Mouse (Mus musculus) forebrain, embryonic 10.5 days (tissue): Measurements from ENCODE around the gene Atp6v1fnb. TPM values are rescaled to one million over a fixed set of nuclear protein-coding genes. Genes with fewer than 3 reads are reported as not detected.

Experiments used
- DNase-seq: peaks from one replicate; pipeline ENCODE4 v3.0.0-alpha.2; 2017; ENCODE audit warnings: low spot score; ENCODE audit errors: extremely low spot score
- H3K27ac ChIP-seq: fragments of 300-500 bp; sonication (generic); 2 replicates; pipeline ENCODE4 v1.5.1; 2016; ENCODE audit warnings: mild to moderate bottlenecking
- H3K27me3 ChIP-seq: fragments of 300-500 bp; sonication (generic); 2 replicates; pipeline ENCODE4 v1.6.1; 2016; ENCODE audit warnings: mild to moderate bottlenecking; ENCODE audit not compliant: poor library complexity, severe bottlenecking
- H3K36me3 ChIP-seq: fragments of 300-500 bp; sonication (generic); replicated peaks from 2 replicates; pipeline ENCODE4 v1.6.1; 2016; ENCODE audit warnings: mild to moderate bottlenecking, moderate library complexity
- H3K4me1 ChIP-seq: fragments of 300-500 bp; sonication (generic); 2 replicates; pipeline ENCODE4 v1.6.1; 2016
- H3K4me3 ChIP-seq: fragments of 300-500 bp; sonication (generic); 2 replicates; pipeline ENCODE4 v1.5.1; 2016; ENCODE audit warnings: mild to moderate bottlenecking, moderate library complexity
- H3K9me3 ChIP-seq: fragments of 300-500 bp; sonication (generic); 2 replicates; pipeline ENCODE4 v1.6.1; 2016; ENCODE audit warnings: mild to moderate bottlenecking, moderate library complexity
- WGBS: fragments of 180-500 bp; shearing (Covaris S2); methylation state at CpG from one replicate; pipeline ENCODE4 v1.1.7; 2016; 5-methylcytosine and 5-hydroxymethylcytosine counted together
- polyA plus RNA-seq: library from polyadenylated mRNA; unstranded; fragments of >200 nt; fragmentation: Nextera tagmentation; extraction: Ambion mirVana; gene quantifications from 2 replicates; pipeline ENCODE4 v1.2.1, GENCODE M21; 2016

Gene Atp6v1fnb
- polyA plus RNA-seq = 0.22 TPM in 1 of 2 replicates, not detected in the other

- H3K27me3 ChIP-seq = peaks cover 29% of the 10 kb centered on the region
- H3K36me3 ChIP-seq = peaks cover 23% of the 10 kb centered on the region
- H3K9me3 ChIP-seq = no peaks in the 10 kb centered on the region
- 98% methylated on average over 4 of the region's 4 CpGs for WGBS
- peaks cover 28% of the 10 kb centered on the region for H3K4me1 ChIP-seq
- no peak within 1 kb of the TSS for H3K4me3 ChIP-seq
- no peak within 1 kb of the TSS for H3K27ac ChIP-seq
- no peak for DNase-seq
Measured at GRCm38 (mm10) chr6:29471137-29471536, at the start of gene Atp6v1fnb. Atp6v1fnb (plus strand) TSS chr6:29471437.

- WGBS = 86% methylated on average over 8 of the region's 8 CpGs
- Histone ChIP-seq H3K4me3 (no peak overlapping the region), H3K27me3 (peaks cover under 1% of the 10 kb centered on the region; the same call in 1 of the 2 replicates), H3K4me1 (peaks cover 8% of the 10 kb centered on the region; the same call in 1 of the 2 replicates), H3K27ac (no peak overlapping the region), H3K9me3 (no peaks in the 10 kb centered on the region), H3K36me3 (no peaks in the 10 kb centered on the region)
- no peak for DNase-seq
Measured at GRCm38 (mm10) chr6:29425118-29425517, 46.1 kb upstream of the Atp6v1fnb start.

DNA sequence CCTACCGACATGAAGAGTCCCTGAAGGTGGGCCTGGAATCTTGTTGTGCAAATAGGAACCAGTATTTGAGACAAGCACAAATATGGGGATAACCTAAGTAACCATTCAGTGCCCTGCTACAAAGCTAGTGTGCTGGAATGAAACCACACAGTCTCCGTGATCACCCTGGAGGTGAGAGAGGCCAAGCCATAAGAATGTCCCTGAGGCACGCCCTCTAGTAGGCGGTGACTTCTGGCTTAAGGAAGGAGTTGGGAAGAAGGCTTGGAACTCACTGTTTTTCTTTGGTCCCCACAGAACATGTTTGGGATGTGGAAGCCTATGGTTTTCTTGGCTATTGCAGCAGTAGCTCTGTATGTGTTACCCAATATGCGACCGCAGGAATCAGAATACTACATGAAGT, 44.9 kb upstream of the Atp6v1fnb start:
- no peaks in the 10 kb centered on the region for H3K36me3 ChIP-seq
- DNase-seq = no peak
- 71% methylated on average over 6 of the region's 6 CpGs for WGBS
- peaks cover 11% of the 10 kb centered on the region for H3K4me1 ChIP-seq
- H3K4me3 ChIP-seq = no peak overlapping the region
- H3K27ac ChIP-seq = no peak overlapping the region
- H3K9me3 ChIP-seq = no peaks in the 10 kb centered on the region
- peaks cover 12% of the 10 kb centered on the region for H3K27me3 ChIP-seq

- Histone ChIP-seq H3K27ac (no peak overlapping the region), H3K4me1 (peaks cover 30% of the 10 kb centered on the region), H3K9me3 (no peaks in the 10 kb centered on the region), H3K36me3 (no peaks in the 10 kb centered on the region), H3K27me3 (peaks cover 31% of the 10 kb centered on the region), H3K4me3 (no peak overlapping the region)
- no peak for DNase-seq
- 65% methylated on average over 4 of the region's 4 CpGs for whole genome bisulfite sequencing
Measured at GRCm38 (mm10) chr6:29428171-29428570, 43.1 kb upstream of the Atp6v1fnb start.

- DNase-seq = no peak
- Histone ChIP-seq H3K4me3 (no peak overlapping the region), H3K27me3 (peaks cover 57% of the 10 kb centered on the region), H3K4me1 (peaks cover 57% of the 10 kb centered on the region), H3K9me3 (no peaks in the 10 kb centered on the region), H3K27ac (no peak overlapping the region), H3K36me3 (no peaks in the 10 kb centered on the region)
- WGBS = 48% methylated on average over 15 of the region's 15 CpGs
Measured at GRCm38 (mm10) chr6:29430681-29431420, 40.4 kb upstream of the Atp6v1fnb start.

- peaks cover 63% of the 10 kb centered on the region for H3K4me1 ChIP-seq
- H3K27me3 ChIP-seq = peaks cover 64% of the 10 kb centered on the region
- no peak overlapping the region for H3K4me3 ChIP-seq
- WGBS = 26% methylated on average over 5 of the region's 5 CpGs
- H3K9me3 ChIP-seq = no peaks in the 10 kb centered on the region
- no peaks in the 10 kb centered on the region for H3K36me3 ChIP-seq
- H3K27ac ChIP-seq = no peak overlapping the region
- DNase-seq = no peak
Measured at GRCm38 (mm10) chr6:29431473-29431872, 39.8 kb upstream of the Atp6v1fnb start.

- peaks cover 70% of the 10 kb centered on the region for H3K4me1 ChIP-seq
- H3K27ac ChIP-seq = no peak overlapping the region
- no peak overlapping the region for H3K4me3 ChIP-seq
- no peak for DNase-seq
- peaks cover 66% of the 10 kb centered on the region for H3K27me3 ChIP-seq
- H3K36me3 ChIP-seq = no peaks in the 10 kb centered on the region
- H3K9me3 ChIP-seq = no peaks in the 10 kb centered on the region
- WGBS = 43% methylated on average over 3 of the region's 3 CpGs
Measured at GRCm38 (mm10) chr6:29432156-29432555, 39.1 kb upstream of the Atp6v1fnb start.

GRCm38 (mm10) chr6:29432676-29433037, 38.6 kb upstream of the Atp6v1fnb start:
- Histone ChIP-seq H3K27ac (peak overlapping the region; percentile 70; the same call in 1 of the 2 replicates), H3K27me3 (peaks cover 66% of the 10 kb centered on the region), H3K9me3 (no peaks in the 10 kb centered on the region), H3K4me1 (peaks cover 71% of the 10 kb centered on the region), H3K4me3 (peak overlapping the region; percentile 59), H3K36me3 (no peaks in the 10 kb centered on the region)
- no peak for DNase-seq

DNA sequence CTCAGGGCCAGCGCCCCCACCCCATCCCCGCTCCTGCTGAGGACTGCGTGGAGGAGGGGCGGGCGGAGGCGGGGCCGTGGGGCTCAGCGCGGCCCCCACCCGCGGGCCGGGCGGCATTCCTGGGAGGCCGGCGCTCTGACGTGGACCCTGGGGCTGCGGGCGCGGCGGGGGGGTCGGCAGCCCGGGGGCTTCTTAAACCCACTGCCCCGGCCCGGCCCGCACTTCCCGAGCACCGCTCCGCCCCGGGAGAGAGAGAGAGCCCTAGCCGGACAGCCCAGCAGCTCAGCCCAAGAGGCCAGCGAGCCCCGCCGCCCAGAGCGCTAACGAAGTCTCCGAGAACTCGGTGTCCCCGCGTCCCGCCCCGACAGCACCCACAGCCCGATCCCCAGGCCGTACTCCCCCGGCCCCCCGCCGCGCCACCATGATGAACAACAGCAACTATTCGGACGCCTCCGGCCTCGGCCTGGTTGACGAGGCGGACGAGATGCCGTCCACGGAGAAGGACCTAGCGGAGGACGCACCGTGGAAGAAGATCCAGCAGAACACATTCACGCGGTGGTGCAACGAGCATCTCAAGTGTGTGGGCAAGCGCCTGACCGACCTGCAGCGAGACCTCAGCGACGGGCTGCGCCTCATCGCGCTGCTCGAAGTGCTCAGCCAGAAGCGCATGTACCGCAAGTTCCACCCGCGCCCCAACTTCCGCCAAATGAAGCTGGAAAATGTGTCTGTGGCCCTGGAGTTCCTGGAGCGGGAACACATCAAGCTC, 38.0 kb upstream of the Atp6v1fnb start, which contains the start of gene Flnc:
Gene Flnc (plus strand): TSS at position 219 of the 766 bp plus-strand sequence.
- peak; percentile 49 for DNase-seq
- peak within 1 kb of the TSS; percentile 59 for H3K4me3 ChIP-seq
- H3K4me1 ChIP-seq = peaks cover 68% of the 10 kb centered on the region
- no peaks in the 10 kb centered on the region for H3K9me3 ChIP-seq
- H3K27me3 ChIP-seq = peaks cover 66% of the 10 kb centered on the region
- H3K27ac ChIP-seq = peak within 1 kb of the TSS; percentile 70
- WGBS = 1% methylated on average over 71 of the region's 77 CpGs
- no peaks in the 10 kb centered on the region for H3K36me3 ChIP-seq

DNA sequence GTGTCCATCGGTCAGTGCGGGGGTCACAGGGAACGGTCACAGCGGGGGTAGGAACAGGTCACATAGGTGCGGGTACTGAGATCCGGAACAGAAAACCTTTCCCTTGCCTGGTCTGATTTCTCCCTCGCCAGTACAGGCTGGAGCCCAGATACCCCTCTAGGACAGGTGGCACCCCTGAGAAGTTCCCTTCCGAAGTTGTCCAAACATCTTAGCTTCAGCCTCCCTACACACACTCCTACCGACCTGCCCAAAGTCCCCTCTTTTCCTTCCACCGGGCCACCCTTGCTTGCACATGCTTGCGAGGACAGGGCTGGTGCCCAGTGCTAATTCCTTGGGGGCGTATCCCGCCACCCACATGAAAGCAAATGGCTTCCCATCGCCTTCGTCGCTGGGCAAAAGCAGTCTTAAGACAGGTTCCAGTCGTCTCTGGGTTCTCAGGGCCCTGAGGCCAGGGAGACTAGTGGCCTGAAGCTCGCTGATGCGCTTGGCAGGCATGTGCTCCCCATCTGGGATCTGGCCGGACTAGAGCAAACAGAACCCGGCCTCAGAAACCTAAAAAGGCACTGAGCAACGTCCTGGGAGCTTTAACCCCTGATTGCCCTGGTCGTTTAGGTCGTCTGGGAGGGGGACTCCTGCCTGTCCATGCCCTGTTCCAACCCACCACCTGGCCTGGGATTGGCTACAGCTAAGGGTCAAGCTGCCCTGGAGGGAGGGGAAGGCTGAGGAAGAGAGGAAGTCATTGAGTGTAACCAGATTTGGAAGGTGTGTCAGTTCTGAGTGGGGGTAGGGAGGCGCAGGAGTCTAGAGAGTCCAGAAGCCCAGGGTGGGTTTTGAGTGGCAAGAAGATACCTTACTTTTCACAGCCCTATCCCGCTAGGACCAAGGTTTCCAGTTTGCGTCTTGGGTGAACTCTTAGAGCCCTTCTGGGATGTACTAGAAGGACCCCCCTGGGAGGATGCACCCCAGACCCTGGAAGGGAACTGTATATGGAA, 37.1 kb upstream of the Atp6v1fnb start:
- H3K9me3 ChIP-seq = no peaks in the 10 kb centered on the region
- peak; percentile 49 for DNase-seq
- H3K27ac ChIP-seq = peak overlapping the region; percentile 80
- H3K4me3 ChIP-seq = peak overlapping the region; percentile 59
- WGBS = 3% methylated on average over 27 of the region's 27 CpGs
- H3K4me1 ChIP-seq = peaks cover 64% of the 10 kb centered on the region
- H3K36me3 ChIP-seq = no peaks in the 10 kb centered on the region
- peaks cover 66% of the 10 kb centered on the region for H3K27me3 ChIP-seq

DNA sequence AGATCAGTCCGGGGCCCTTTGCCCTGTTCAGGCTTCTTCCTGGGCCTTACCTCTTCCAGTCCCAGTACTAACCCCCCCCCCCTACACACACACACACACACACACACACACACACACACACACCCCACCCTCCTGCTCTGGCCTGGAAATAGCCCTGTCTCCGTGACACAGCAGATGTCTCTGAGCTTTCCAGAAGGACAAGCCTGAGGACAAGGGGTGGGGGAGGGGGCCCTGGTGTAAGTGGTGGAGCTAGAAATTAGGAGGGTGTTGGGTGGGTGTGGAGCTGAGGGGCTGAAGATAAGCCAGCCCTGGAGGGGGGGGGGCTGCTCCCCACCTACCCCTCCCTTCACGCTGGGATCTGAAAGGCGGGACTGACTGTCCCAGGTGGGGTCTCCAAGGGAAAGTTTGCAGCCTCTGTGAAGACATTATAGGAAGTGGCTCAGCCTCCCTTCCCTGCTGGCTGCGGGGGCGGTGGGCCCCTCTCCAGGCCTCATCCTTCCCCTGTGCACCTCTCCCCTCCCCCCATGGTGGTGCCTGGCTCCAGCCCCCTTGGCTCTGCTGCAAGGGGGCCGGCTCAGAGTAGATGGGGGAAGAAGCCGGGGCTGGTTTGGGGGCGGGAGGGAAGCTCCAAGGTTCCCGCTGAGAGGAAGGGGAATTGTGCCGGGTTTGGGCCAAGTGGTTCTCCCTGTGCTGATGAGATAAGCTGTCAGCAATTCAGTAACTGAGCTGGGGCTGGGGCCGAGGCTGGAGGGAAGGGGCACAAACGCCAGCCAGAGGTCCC, 36.1 kb upstream of the Atp6v1fnb start:
- Histone ChIP-seq H3K4me1 (peaks cover 64% of the 10 kb centered on the region), H3K9me3 (no peaks in the 10 kb centered on the region), H3K4me3 (peak overlapping the region; percentile 59), H3K36me3 (no peaks in the 10 kb centered on the region), H3K27ac (peak overlapping the region; percentile 80), H3K27me3 (peaks cover 66% of the 10 kb centered on the region)
- DNase-seq = peak; percentile 30
- 7% methylated on average over 13 of the region's 13 CpGs for WGBS
